Mouse (Mus musculus) liver, adult 2 months (tissue): ENCODE results near the gene Glis3. TPM values are rescaled to one million over a fixed set of nuclear protein-coding genes. Genes with fewer than 3 reads are reported as not detected.

Source experiments
- DNase-seq: peaks from one replicate; pipeline ENCODE4 v3.0.0-alpha.2; 2011; ENCODE audit warnings: low read depth, low spot score; ENCODE audit errors: extremely low read depth
- H3K27ac ChIP-seq: fragments of 200-500 bp; replicated peaks from 2 replicates; pipeline ENCODE4 v1.5.1; 2012; ENCODE audit warnings: low read depth, mild to moderate bottlenecking, control low read depth, inconsistent platforms, low read length; ENCODE audit not compliant: insufficient read depth
- H3K27me3 ChIP-seq: fragments of 200-500 bp; 2 replicates; pipeline ENCODE4 v1.6.1; 2012; ENCODE audit warnings: mild to moderate bottlenecking, moderate library complexity, low read length, inconsistent platforms; ENCODE audit not compliant: control insufficient read depth, insufficient read depth
- H3K36me3 ChIP-seq: fragments of 200-500 bp; 2 replicates; pipeline ENCODE4 v1.6.1; 2012; ENCODE audit warnings: low read length, inconsistent platforms; ENCODE audit not compliant: control insufficient read depth, insufficient read depth
- H3K4me1 ChIP-seq: fragments of 200-500 bp; 2 replicates; pipeline ENCODE4 v1.6.1; 2011; ENCODE audit warnings: low read length; ENCODE audit not compliant: control insufficient read depth, insufficient read depth
- H3K4me3 ChIP-seq: fragments of 200-500 bp; 2 replicates; pipeline ENCODE4 v1.5.1; 2011; ENCODE audit warnings: low read depth, mild to moderate bottlenecking, control low read depth, low read length, moderate library complexity; ENCODE audit not compliant: insufficient read depth
- H3K79me2 ChIP-seq: fragments of 200-500 bp; 2 replicates; pipeline ENCODE4 v1.6.1; 2012; ENCODE audit warnings: inconsistent platforms, mild to moderate bottlenecking, low read length, moderate library complexity; ENCODE audit not compliant: control insufficient read depth, insufficient read depth
- H3K9ac ChIP-seq: fragments of 200-500 bp; 2 replicates; pipeline ENCODE4 v1.6.1; 2012; ENCODE audit warnings: low read depth, mild to moderate bottlenecking, control low read depth, inconsistent platforms, low read length
- CTCF ChIP-seq: fragments of 200-500 bp; IDR thresholded peaks from 2 replicates; pipeline ENCODE4 v1.5.1; 2011; ENCODE audit warnings: low read depth, low read length, control low read depth
- POLR2A ChIP-seq: fragments of 200-500 bp; IDR thresholded peaks from 2 replicates; pipeline ENCODE4 v1.6.1; 2011; ENCODE audit warnings: low read length, control low read depth; ENCODE audit not compliant: insufficient read depth; ENCODE audit errors: extremely low read depth
- WGBS: fragments of 180-500 bp; shearing (Covaris S2); methylation state at CpG from one replicate; pipeline ENCODE4 v1.1.7; 2018; 5-methylcytosine and 5-hydroxymethylcytosine counted together
- polyA plus RNA-seq: library from polyadenylated mRNA; depleted of rRNA; stranded (reverse); fragments of >200 nt; gene quantifications from 2 replicates; pipeline ENCODE4 v1.2.3, GENCODE M21; 2012; rRNA removed
- total RNA-seq: library from RNA; depleted of rRNA; stranded (reverse); fragments of >200 nt; gene quantifications from 2 replicates; pipeline ENCODE4 v1.2.3, GENCODE M21; 2014; rRNA removed

Glis3 gene
- total and polyA plus RNA-seq, 2 experiments = 0.37 to 0.43 TPM

DNA sequence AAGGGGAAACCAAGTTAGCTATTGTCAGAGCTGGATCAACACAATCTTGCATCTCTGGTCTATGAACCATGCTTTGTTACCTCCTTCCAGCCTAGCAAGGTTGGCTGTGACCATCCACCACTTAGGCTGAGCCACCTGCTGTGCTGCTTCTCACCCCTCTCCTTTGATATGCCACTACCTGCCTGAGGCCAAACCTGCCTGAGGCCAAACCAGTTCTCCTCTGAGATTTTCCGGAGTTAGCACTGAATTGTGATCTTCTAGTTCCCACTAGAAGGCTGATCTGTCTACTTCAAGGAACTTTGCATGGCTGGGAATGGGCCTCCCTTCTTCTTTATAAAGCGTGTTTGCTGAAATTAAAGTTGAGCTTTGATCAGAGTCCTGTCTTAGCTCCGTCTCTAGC lies 448.4 kb downstream of the Glis3 start:
- Histone ChIP-seq H3K27me3 (no peaks in the 10 kb centered on the region), H3K27ac (no peak overlapping the region), H3K4me3 (no peak overlapping the region), H3K4me1 (no peaks in the 10 kb centered on the region), H3K79me2 (no peaks in the 10 kb centered on the region), H3K36me3 (no peaks in the 10 kb centered on the region), H3K9ac (no peak overlapping the region)
- TF ChIP-seq POLR2A = no peak
- TF ChIP-seq CTCF = no peak
- DNase-seq = no peak
- 76% methylated on average over 3 of the region's 3 CpGs for WGBS

GRCm38 (mm10) chr19:28227526-28227925 lies 452.4 kb downstream of the Glis3 start:
- Histone ChIP-seq H3K4me1 (no peaks in the 10 kb centered on the region), H3K27me3 (no peaks in the 10 kb centered on the region), H3K36me3 (no peaks in the 10 kb centered on the region), H3K79me2 (no peaks in the 10 kb centered on the region), H3K27ac (no peak overlapping the region), H3K4me3 (no peak overlapping the region), H3K9ac (no peak overlapping the region)
- DNase-seq = no peak
- WGBS = 90% methylated on average over 10 of the region's 10 CpGs
- TF ChIP-seq CTCF = no peak
- TF ChIP-seq POLR2A = no peak

- no peak for TF ChIP-seq CTCF
- TF ChIP-seq POLR2A = no peak
- no peaks in the 10 kb centered on the region for H3K4me1 ChIP-seq
- no peak for DNase-seq
- no peaks in the 10 kb centered on the region for H3K79me2 ChIP-seq
- 82% methylated on average over 6 of the region's 6 CpGs for WGBS
- H3K4me3 ChIP-seq = no peak overlapping the region
- no peaks in the 10 kb centered on the region for H3K27me3 ChIP-seq
- H3K36me3 ChIP-seq = no peaks in the 10 kb centered on the region
- no peak overlapping the region for H3K9ac ChIP-seq
- H3K27ac ChIP-seq = no peak overlapping the region
These were observed 454.2 kb downstream of the Glis3 start for GRCm38 (mm10) chr19:28225651-28226050.

- no peak for TF ChIP-seq POLR2A
- no peak for TF ChIP-seq CTCF
- H3K4me3 ChIP-seq = no peak overlapping the region
- no peak overlapping the region for H3K9ac ChIP-seq
- WGBS = 54% methylated on average over 4 of the region's 4 CpGs
- no peaks in the 10 kb centered on the region for H3K4me1 ChIP-seq
- no peak for DNase-seq
- no peaks in the 10 kb centered on the region for H3K36me3 ChIP-seq
- H3K79me2 ChIP-seq = no peaks in the 10 kb centered on the region
- no peaks in the 10 kb centered on the region for H3K27me3 ChIP-seq
- no peak overlapping the region for H3K27ac ChIP-seq
These were observed 468.2 kb downstream of the Glis3 start for GRCm38 (mm10) chr19:28211630-28212029.

Other genes with a start within 250 kb of the Glis3 start
- 0.27 TPM in 1 of 2 replicates, not detected in the other for gene Slc1a1, start 155.0 kb upstream of the Glis3 start, total RNA-seq
- gene Slc1a1, start 155.0 kb upstream of the Glis3 start, polyA plus RNA-seq = not detected in 2 replicates